Mouse (Mus musculus): ENCODE measurements around the gene Ptpra. TPM values are rescaled to one million over a fixed set of nuclear protein-coding genes. Genes with fewer than 3 reads are reported as not detected.
"Not testable (repeated sequence)": the region's sequence is repeated elsewhere in the genome, so short reads cannot be mapped to it uniquely, and the experiment has no call there.

Gene Ptpra
- total RNA-seq, 2 experiments from 2014 or later, result 105 to 131 TPM

GRCm38 (mm10) chr2:130484206-130484605, 34.1 kb downstream of the Ptpra start:
- no peak for DNase-seq (ENCODE audit: low spot score in 2 of 2)

- DNase-seq (ENCODE audit: low spot score in 2 of 2), result no peak
These were observed 37.9 kb downstream of the Ptpra start for GRCm38 (mm10) chr2:130488002-130488401.

DNA sequence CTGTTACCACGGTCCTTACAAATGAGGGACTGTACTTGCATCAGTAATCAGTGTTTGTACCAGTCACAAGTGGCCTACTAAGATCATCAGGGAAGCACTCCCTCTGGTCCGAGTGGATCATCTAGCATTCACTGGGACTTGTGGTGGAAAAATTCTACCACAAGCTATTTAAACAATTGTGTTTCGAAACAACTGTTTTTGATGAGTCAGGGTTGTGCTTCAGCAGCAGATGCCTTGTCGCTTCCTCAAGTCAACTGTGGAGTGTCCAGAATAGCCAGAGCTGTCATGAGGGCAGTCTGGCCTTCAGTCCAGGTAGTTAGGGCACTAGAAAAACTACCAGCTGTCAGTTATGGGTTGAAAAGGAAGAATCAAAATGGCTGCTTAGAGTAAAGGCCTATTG, 38.5 kb downstream of the Ptpra start:
- DNase-seq (ENCODE audit: low spot score in 2 of 2), result no peak

- no peak for DNase-seq (ENCODE audit: low spot score in 2 of 2)
These were observed 41.1 kb downstream of the Ptpra start for GRCm38 (mm10) chr2:130491162-130491561.

DNA sequence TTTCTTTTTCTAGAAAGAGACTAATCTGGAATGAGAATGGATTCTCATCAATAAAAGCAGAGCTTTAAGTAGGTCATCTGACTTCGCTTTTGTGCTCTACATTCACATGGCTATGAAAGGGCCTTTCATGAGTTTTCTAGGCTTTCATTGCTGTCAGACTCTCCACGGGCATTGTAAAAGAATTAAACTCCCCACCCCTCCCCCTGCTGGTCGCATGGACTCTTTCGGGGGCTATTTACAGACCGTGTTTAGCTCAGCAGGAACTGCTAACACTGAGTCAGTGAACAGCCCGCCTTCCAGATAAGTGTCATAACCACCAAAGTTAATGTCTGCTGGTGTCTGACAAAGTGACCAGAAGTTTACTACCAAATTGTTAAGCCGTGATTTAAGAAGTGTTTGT, 41.5 kb downstream of the Ptpra start:
- DNase-seq (ENCODE audit: low spot score in 2 of 2), result no peak

GRCm38 (mm10) chr2:130495114-130495513, 45.0 kb downstream of the Ptpra start:
- DNase-seq (ENCODE audit: low spot score in 2 of 2), result not testable (repeated sequence)

- peak in 1 of 2 experiments; percentile 27 for DNase-seq (ENCODE audit: low spot score in 2 of 2)
These were observed 46.0 kb downstream of the Ptpra start for GRCm38 (mm10) chr2:130496037-130496436.

DNA sequence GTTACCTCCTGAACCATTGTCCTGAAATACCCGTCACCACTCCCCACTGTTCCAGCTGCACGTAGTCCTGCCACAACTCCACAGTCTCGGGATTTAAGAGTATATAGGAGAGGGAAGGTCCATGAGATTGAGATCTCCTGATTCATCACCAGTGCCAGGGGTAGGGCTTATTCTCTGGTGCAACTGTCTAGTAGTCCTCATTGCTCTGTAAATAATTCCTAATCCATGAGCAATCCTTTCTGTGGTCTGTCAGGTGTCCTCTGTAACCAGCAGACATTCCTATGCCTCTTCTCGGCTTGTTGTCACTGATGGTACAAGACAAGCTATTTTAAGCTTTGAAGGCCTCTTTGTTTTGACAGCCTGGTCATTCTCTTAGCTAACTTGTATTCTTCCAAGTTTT, 46.9 kb downstream of the Ptpra start:
- no peak for DNase-seq (ENCODE audit: low spot score in 2 of 2)

GRCm38 (mm10) chr2:130499546-130499945, 49.5 kb downstream of the Ptpra start:
- DNase-seq (ENCODE audit: low spot score in 2 of 2), result peak in 1 of 2 experiments; percentile 42

DNA sequence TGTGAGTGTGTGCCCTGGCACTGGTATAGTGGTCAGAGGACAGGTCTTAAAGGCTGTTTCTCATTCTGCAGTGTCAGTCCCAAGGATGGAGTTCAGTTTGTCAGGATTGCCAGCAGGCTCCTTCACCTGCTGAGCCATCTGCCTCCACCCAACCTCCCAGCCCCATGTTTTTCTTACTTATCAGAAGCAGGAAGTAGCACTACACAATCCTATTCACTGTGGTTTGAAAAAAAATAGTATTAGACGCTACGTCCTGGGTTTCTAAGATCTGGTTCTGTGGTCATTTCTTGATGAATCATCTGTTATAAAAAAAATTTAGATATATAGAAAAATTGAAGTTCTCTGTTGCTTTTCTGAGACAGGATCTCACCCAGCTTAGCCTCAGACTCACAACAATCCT, 51.5 kb downstream of the Ptpra start:
- no peak for DNase-seq (ENCODE audit: low spot score in 2 of 2)

DNA sequence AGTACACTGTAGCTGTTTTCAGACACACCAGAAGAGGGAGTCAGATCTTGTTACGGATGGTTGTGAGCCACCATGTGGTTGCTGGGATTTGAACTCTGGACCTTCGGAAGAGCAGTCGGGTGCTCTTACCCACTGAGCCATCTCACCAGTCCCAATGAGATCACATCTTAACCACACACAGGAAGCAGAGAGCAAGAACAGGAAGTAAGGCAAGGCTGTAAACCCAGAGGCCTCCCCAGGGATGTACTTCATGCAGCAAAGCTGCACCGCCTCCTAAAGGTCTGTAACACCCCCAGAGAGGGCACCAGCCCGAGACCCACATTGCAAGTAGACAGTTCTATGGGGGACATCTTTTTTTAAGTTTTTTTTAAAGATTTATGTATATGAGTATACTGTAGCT, 61.5 kb downstream of the Ptpra start:
- not testable (repeated sequence) for DNase-seq (ENCODE audit: low spot score in 2 of 2)

GRCm38 (mm10) chr2:130513907-130514306, 63.8 kb downstream of the Ptpra start:
- no peak for DNase-seq (ENCODE audit: low spot score in 2 of 2)

- DNase-seq (ENCODE audit: low spot score in 2 of 2), result no peak
These were observed 65.7 kb downstream of the Ptpra start for GRCm38 (mm10) chr2:130515791-130516190.

DNA sequence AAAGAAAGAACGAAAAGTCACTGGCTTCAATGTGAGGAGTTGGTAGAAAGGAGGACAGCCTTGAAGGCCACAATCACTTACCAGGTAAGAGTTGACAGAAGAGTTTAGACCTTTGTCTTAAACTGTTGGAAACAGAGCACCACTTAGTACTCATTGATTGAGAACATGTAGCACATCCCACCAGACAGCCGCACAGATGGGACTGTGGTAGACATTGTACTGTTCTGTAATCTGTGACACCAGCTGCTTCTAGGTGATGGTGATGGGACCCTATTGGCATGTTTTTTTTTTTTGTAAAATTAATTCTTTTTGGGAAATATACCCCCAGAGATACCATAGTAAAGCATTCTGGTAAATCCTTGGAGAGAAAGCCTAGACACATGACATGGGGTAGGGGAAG, 71.8 kb downstream of the Ptpra start:
- DNase-seq (ENCODE audit: low spot score in 2 of 2), result no peak

GRCm38 (mm10) chr2:130525480-130525879, 75.4 kb downstream of the Ptpra start:
- not testable (repeated sequence) for DNase-seq (ENCODE audit: low spot score in 2 of 2)

- DNase-seq (ENCODE audit: low spot score in 2 of 2), result no peak
These were observed 78.4 kb downstream of the Ptpra start for GRCm38 (mm10) chr2:130528457-130528856.

DNA sequence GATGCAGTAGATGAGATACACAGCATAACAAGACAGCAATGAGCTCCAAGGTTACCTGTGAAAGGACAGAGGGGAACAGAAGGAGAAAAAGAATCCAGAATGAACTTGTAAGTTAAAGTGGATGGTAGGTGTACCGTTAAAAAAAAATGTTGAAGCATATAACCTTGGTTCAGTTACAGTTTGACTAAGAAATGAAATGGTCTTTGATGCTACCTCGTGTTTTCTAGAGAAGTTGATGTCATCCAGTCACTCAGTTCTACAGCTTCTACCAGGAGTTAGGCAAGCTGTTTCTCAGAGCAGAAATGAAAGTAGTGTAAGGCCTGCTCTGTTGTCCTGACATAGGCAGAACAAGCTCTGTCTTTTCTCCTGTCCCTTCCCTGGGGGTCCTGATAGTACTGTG, 79.2 kb downstream of the Ptpra start:
- no peak for DNase-seq (ENCODE audit: low spot score in 2 of 2)

DNA sequence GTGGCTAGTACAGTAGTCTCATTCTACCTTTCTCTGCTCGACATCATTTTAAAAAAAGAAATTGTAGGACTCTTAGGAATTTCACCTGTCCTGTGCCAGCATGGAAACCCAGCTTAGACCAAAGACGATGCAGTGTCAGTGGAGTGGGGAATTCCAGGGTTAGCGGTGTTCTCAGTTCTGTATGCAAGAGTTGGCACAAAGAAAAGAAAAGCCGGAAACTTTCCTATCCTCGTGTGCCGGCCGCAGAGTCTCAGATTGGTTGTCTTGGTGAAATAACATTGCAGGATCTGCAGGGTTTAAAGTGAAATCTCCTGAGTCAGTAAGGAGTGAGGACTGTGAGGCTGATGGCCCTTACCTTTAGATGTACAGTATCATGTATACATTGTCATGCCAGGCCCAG, 79.8 kb downstream of the Ptpra start:
- DNase-seq (ENCODE audit: low spot score in 2 of 2), result no peak

GRCm38 (mm10) chr2:130532201-130532600, 82.1 kb downstream of the Ptpra start:
- no peak for DNase-seq (ENCODE audit: low spot score in 2 of 2)

- DNase-seq (ENCODE audit: low spot score in 2 of 2), result no peak
These were observed 84.9 kb downstream of the Ptpra start for GRCm38 (mm10) chr2:130535017-130535416.

DNA sequence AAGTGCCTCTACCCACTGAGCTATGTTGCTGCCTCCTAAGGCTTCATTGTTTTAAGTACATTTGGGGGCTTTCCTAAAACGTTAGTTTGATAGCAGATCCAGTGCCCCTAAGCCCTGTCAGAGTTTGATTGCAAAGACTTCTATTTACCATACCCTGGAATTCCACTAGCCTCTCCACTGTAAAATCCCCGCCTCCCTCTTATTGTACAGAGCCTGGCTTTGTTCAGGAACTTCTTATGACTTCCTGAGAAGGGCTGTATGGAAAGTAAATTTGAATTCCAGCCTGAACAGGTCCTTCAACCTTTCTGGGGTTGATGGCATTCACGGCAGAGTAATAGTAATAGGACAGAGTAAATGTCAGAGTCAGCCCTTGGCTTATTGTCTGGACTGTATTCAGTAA, 86.8 kb downstream of the Ptpra start:
- DNase-seq (ENCODE audit: low spot score in 2 of 2), result no peak

GRCm38 (mm10) chr2:130538876-130539546, 88.9 kb downstream of the Ptpra start:
- no peak for DNase-seq (ENCODE audit: low spot score in 2 of 2)

- no peak for DNase-seq (ENCODE audit: low spot score in 2 of 2)
These were observed 90.2 kb downstream of the Ptpra start for GRCm38 (mm10) chr2:130540266-130540665.

All from adrenal gland, adult 18-20 months (tissue).